Mouse (Mus musculus): ENCODE results near the gene Etl4. TPM values are rescaled to one million over a fixed set of nuclear protein-coding genes. Genes with fewer than 3 reads are reported as not detected.

Gene Etl4
- polyA plus RNA-seq, 1 experiment from 2014 or later: 3.8 TPM

GRCm38 (mm10) chr2:20753282-20754110 lies 843.9 kb downstream of the Etl4 start:
- 89% methylated on average over 8 of the region's 8 CpGs for WGBS
- ATAC-seq: no peak
- no peaks in the 10 kb centered on the region for H3K27me3 ChIP-seq
- no peaks in the 10 kb centered on the region for H3K36me3 ChIP-seq
- H3K9ac ChIP-seq (replicated peaks): no peak overlapping the region
- no peak overlapping the region for H3K4me3 ChIP-seq (replicated peaks)
- no peak overlapping the region for H3K27ac ChIP-seq
- no peak overlapping the region for H3K4me2 ChIP-seq (replicated peaks)
- H3K9me3 ChIP-seq: no peaks in the 10 kb centered on the region
- H3K4me1 ChIP-seq (replicated peaks): no peaks in the 10 kb centered on the region

DNA sequence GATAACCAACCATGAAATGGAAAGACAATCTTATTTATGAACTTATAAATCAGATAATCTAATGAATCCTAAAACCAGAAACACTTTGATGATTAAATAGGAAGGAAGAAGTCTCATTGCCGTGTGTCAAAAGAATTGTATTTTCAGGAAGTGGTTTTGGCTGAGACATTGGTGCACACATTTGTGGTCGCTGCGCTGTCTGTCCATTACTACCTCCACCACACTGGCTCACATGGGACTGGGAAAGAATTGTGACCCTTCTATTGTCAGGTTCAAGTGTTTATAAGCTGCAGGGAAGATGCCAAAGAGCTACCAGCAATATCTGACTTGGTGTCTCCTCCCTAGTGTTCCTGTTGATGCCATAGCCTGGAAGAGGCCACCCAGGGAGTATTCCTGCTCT lies 847.4 kb downstream of the Etl4 start:
- Histone ChIP-seq H3K4me3 (replicated peaks) (no peak overlapping the region), H3K27ac (no peak overlapping the region), H3K4me1 (replicated peaks) (no peaks in the 10 kb centered on the region), H3K4me2 (replicated peaks) (no peak overlapping the region), H3K27me3 (no peaks in the 10 kb centered on the region), H3K9ac (replicated peaks) (no peak overlapping the region), H3K36me3 (no peaks in the 10 kb centered on the region), H3K9me3 (no peaks in the 10 kb centered on the region)
- 93% methylated on average over 3 of the region's 3 CpGs for WGBS
- no peak for ATAC-seq

- no peak overlapping the region for H3K27ac ChIP-seq
Measured at GRCm38 (mm10) chr2:20759045-20759662, 849.6 kb downstream of the Etl4 start.

DNA sequence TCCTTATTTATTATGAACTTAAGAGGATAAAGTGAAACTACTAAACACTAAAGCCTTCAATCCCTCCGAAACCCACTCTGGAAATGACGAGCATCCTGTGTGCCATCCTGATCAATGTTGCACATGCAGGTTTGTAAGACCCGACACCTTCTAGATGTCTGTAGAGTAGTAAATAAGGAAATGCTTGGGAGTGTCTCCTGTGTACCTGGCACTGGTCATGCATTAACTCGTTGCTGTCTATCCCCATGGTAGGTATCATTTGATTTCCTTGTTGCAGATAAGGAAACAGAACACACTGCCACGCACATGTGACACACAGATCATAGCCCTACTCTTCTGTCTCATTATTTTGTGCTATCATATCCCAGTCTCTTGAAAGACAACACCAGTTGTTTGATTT lies 851.7 kb downstream of the Etl4 start:
- 89% methylated on average over 5 of the region's 5 CpGs for WGBS
- no peak for ATAC-seq

More at GRCm38 (mm10) chr2:20759045-20759662, 849.6 kb downstream of the Etl4 start:
- Histone ChIP-seq H3K9ac (replicated peaks) (no peak overlapping the region), H3K4me3 (replicated peaks) (no peak overlapping the region), H3K4me1 (replicated peaks) (no peaks in the 10 kb centered on the region), H3K36me3 (no peaks in the 10 kb centered on the region), H3K9me3 (no peaks in the 10 kb centered on the region), H3K27me3 (no peaks in the 10 kb centered on the region), H3K4me2 (replicated peaks) (no peak overlapping the region)
- ATAC-seq: no peak
- 94% methylated on average over 7 of the region's 7 CpGs for WGBS

GRCm38 (mm10) chr2:20761751-20762150 lies 852.2 kb downstream of the Etl4 start:
- Histone ChIP-seq H3K27ac (no peak overlapping the region), H3K9ac (replicated peaks) (no peak overlapping the region), H3K4me3 (replicated peaks) (no peak overlapping the region), H3K4me1 (replicated peaks) (no peaks in the 10 kb centered on the region), H3K4me2 (replicated peaks) (no peak overlapping the region), H3K27me3 (no peaks in the 10 kb centered on the region), H3K36me3 (no peaks in the 10 kb centered on the region), H3K9me3 (no peaks in the 10 kb centered on the region)
- ATAC-seq: no peak
- 79% methylated on average over 3 of the region's 3 CpGs for WGBS

More for the DNA sequence above, 851.7 kb downstream of the Etl4 start:
- no peaks in the 10 kb centered on the region for H3K27me3 ChIP-seq
- H3K9me3 ChIP-seq: no peaks in the 10 kb centered on the region
- H3K9ac ChIP-seq (replicated peaks): no peak overlapping the region
- H3K4me1 ChIP-seq (replicated peaks): no peaks in the 10 kb centered on the region
- H3K4me3 ChIP-seq (replicated peaks): no peak overlapping the region
- H3K27ac ChIP-seq: no peak overlapping the region
- H3K36me3 ChIP-seq: no peaks in the 10 kb centered on the region
- H3K4me2 ChIP-seq (replicated peaks): no peak overlapping the region

DNA sequence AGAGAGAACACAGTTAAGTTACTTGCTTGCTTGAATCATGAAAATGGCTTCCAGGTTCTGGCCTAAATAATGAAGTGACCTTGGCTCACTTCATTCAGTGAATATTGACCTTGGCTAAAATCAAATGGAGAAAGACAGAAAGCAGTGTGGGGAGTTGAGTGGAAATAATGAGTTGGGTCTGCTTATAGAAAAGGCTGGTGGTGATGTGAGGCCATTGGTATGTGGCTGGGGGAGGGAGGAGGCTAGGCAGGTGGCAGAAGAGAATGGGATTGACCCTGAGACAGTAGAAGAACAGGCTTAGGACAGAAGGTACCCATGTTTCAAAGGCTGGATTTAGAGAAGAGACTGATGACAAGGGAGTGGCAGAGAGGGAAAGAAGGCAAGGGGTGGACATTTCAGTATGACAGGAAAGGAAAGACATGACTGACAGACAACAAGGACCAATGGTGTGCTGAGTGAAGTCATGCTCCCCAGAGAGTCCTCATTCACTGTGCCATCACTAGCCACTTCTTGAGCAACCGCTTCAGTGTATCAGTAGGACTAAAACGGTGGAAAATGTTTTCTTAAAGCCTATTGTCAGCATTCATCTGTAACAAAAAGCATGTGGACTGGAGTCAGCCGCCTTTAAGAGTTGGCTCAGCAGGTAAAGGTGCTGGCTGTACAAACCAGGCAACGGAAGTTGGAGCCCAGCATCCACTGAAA lies 854.1 kb downstream of the Etl4 start:
- ATAC-seq: no peak
- H3K27me3 ChIP-seq: no peaks in the 10 kb centered on the region
- H3K4me2 ChIP-seq (replicated peaks): no peak overlapping the region
- no peak overlapping the region for H3K4me3 ChIP-seq (replicated peaks)
- H3K27ac ChIP-seq: no peak overlapping the region
- 81% methylated on average over 4 of the region's 4 CpGs for WGBS
- H3K4me1 ChIP-seq (replicated peaks): no peaks in the 10 kb centered on the region
- H3K36me3 ChIP-seq: no peaks in the 10 kb centered on the region
- H3K9me3 ChIP-seq: no peaks in the 10 kb centered on the region
- H3K9ac ChIP-seq (replicated peaks): no peak overlapping the region

DNA sequence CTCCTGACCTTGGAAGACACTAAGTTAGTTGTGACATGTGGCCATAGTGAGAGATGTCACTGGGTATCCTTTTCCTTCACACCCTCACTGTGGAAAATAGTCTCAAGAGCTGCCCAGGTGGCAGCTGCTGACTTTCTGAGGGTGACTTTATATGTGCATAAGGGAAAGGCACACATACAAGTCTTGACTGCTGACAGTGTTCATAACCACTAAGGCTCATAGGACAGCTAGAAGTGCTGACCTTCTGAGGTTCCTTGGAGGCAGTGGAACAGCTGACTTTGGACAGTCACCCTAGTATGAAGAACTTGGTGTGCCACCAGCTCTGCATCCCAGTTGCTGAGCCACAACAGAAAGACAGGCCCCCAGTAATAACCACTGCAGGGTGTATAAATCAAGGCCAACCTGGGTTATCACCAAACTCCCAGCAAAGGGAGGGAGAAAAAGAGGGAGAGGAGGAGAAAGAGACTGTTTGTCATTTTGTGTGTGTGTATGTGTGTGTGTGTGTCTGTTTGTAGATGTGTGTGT lies 855.0 kb downstream of the Etl4 start:
- Histone ChIP-seq H3K27ac (no peak overlapping the region), H3K27me3 (no peaks in the 10 kb centered on the region), H3K36me3 (no peaks in the 10 kb centered on the region), H3K4me2 (replicated peaks) (no peak overlapping the region), H3K4me1 (replicated peaks) (no peaks in the 10 kb centered on the region), H3K9me3 (no peaks in the 10 kb centered on the region), H3K4me3 (replicated peaks) (no peak overlapping the region), H3K9ac (replicated peaks) (no peak overlapping the region)
- ATAC-seq: no peak

GRCm38 (mm10) chr2:20768681-20769080 lies 859.1 kb downstream of the Etl4 start:
- Histone ChIP-seq H3K9me3 (no peaks in the 10 kb centered on the region), H3K4me3 (replicated peaks) (no peak overlapping the region), H3K9ac (replicated peaks) (no peak overlapping the region), H3K27ac (no peak overlapping the region), H3K27me3 (no peaks in the 10 kb centered on the region), H3K4me1 (replicated peaks) (no peaks in the 10 kb centered on the region), H3K36me3 (no peaks in the 10 kb centered on the region), H3K4me2 (replicated peaks) (no peak overlapping the region)
- 74% methylated on average over 5 of the region's 5 CpGs for WGBS
- ATAC-seq: no peak

DNA sequence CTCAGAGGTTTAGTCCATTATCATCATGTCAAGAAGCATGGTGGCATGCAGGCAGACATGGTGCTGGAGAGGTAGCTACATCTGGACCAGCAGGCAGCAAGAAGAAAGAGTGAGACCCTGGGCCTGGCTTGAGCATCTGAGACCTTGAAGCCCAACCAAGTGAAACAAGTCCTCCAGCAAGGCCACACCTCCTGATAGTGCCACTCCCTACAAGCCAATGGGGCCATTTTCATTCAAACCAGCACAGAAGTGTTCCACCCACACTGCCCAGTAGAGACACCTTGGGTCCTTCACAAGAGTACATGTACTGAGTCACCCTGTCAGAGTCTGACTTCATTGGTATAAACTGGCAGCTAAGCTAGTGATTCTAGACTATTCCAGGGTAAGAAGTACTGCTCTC lies 860.6 kb downstream of the Etl4 start:
- Histone ChIP-seq H3K27ac (no peak overlapping the region), H3K4me1 (replicated peaks) (no peaks in the 10 kb centered on the region), H3K9me3 (no peaks in the 10 kb centered on the region), H3K9ac (replicated peaks) (no peak overlapping the region), H3K36me3 (no peaks in the 10 kb centered on the region), H3K27me3 (no peaks in the 10 kb centered on the region), H3K4me2 (replicated peaks) (no peak overlapping the region), H3K4me3 (replicated peaks) (no peak overlapping the region)
- no peak for ATAC-seq

- no peak overlapping the region for H3K9ac ChIP-seq (replicated peaks)
- no peaks in the 10 kb centered on the region for H3K36me3 ChIP-seq
- H3K27ac ChIP-seq: no peak overlapping the region
- no peak overlapping the region for H3K4me3 ChIP-seq (replicated peaks)
- H3K9me3 ChIP-seq: no peaks in the 10 kb centered on the region
- 86% methylated on average over 2 of the region's 2 CpGs for WGBS
- ATAC-seq: no peak
- no peak overlapping the region for H3K4me2 ChIP-seq (replicated peaks)
- no peaks in the 10 kb centered on the region for H3K27me3 ChIP-seq
- peaks cover 6% of the 10 kb centered on the region; the same call in 1 of the 2 replicates for H3K4me1 ChIP-seq (replicated peaks)
Measured at GRCm38 (mm10) chr2:20774462-20774861, 864.9 kb downstream of the Etl4 start.

DNA sequence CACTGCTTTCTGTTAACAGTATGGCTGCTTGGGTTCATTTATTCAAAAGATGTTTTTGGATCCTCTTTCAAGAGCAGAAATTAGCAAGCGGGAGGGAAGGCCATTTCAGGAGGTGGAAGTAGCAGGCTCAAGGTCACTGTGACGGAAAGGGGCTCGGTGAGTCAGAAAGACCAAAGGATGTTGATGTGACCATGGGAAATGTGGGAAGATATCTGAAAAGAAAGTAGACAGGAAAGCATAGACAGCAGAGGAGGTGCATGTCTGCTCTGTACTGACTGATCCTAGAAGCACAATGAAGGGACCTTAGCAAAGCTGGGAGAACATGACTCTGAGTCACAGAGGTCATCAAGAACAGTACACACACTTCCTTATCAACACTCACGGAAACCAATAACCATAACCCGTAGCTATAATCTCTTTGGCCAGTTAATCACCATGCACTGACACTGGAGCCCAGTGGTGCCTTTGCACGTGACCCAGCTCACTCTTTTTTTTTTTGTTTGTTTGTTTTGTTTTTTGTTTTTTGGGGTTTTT lies 866.7 kb downstream of the Etl4 start:
- 92% methylated on average over 6 of the region's 6 CpGs for WGBS
- H3K9ac ChIP-seq (replicated peaks): no peak overlapping the region
- no peak for ATAC-seq

DNA sequence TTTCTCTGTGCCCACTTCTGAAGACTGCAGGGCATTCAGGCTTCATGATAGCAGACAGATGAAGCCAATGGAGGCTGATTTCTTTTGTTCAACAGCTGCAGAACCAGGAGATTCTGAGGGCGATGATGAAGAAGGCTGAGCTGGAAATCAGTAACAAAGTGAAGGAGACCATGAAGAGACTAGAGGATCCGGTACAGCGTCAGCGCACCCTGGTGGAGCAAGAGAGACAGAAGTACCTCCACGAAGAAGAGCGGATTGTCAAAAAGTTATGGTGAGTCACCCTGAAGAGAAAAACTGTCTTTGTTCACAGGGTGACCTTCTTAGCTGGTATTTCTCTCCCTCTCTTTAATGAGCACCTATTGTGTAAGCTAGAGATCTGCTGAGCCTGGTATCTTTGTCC lies 868.4 kb downstream of the Etl4 start:
- peaks cover 6% of the 10 kb centered on the region; the same call in 1 of the 2 replicates for H3K4me1 ChIP-seq (replicated peaks)
- H3K27ac ChIP-seq: no peak overlapping the region
- no peaks in the 10 kb centered on the region for H3K27me3 ChIP-seq
- WGBS: 80% methylated on average over 6 of the region's 6 CpGs
- no peak overlapping the region for H3K4me3 ChIP-seq (replicated peaks)
- no peak overlapping the region for H3K4me2 ChIP-seq (replicated peaks)
- no peak for ATAC-seq
- no peak overlapping the region for H3K9ac ChIP-seq (replicated peaks)
- no peaks in the 10 kb centered on the region for H3K9me3 ChIP-seq
- no peaks in the 10 kb centered on the region for H3K36me3 ChIP-seq

More for the DNA sequence above, 866.7 kb downstream of the Etl4 start:
- Histone ChIP-seq H3K9me3 (no peaks in the 10 kb centered on the region), H3K27ac (no peak overlapping the region), H3K4me2 (replicated peaks) (no peak overlapping the region), H3K4me3 (replicated peaks) (no peak overlapping the region), H3K36me3 (no peaks in the 10 kb centered on the region), H3K4me1 (replicated peaks) (peaks cover 6% of the 10 kb centered on the region; the same call in 1 of the 2 replicates), H3K27me3 (no peaks in the 10 kb centered on the region)
